Mouse (Mus musculus) monocyte, adult 5-6 weeks (primary cell): ENCODE results near the gene Olfr1358. TPM values are rescaled to one million over a fixed set of nuclear protein-coding genes. Genes with fewer than 3 reads are reported as not detected.

Experiments
- ATAC-seq: fragments of 153-309, 156-312 bp; replicated peaks from 2 replicates; pipeline ENCODE4 v1.8.0; 2017; ENCODE audit warnings: mild to moderate bottlenecking; ENCODE audit not compliant: low TSS enrichment, insufficient number of reproducible peaks, severe bottlenecking, poor library complexity, low FRiP score
- total RNA-seq: library from RNA; stranded (forward); fragments of 200-1000, 200-491, 200-594 nt; gene quantifications from 3 replicates; pipeline ENCODE4 v1.2.3, GENCODE M21; 2017

Olfr1358 gene
- total RNA-seq, 1 experiment from 2014 or later: not detected

GRCm38 (mm10) chr10:78540943-78541342 lies 23.7 kb downstream of the Olfr1358 start:
- no peak for ATAC-seq

- no peak for ATAC-seq
Observed at GRCm38 (mm10) chr10:78565070-78565469, 47.8 kb downstream of the Olfr1358 start.

GRCm38 (mm10) chr10:78569191-78569590 lies 52.0 kb downstream of the Olfr1358 start:
- no peak for ATAC-seq

- no peak for ATAC-seq
Observed at GRCm38 (mm10) chr10:78569686-78570085, 52.5 kb downstream of the Olfr1358 start.

Other genes starting within 250 kb of the Olfr1358 start
- 40.0 to 87.7 TPM (median 46.4 TPM) in 3 replicates for gene Agpat3, start 164.9 kb upstream of the Olfr1358 start, total RNA-seq
- 298 to 382 TPM (median 299 TPM) in 3 replicates for gene Rrp1, start 104.4 kb upstream of the Olfr1358 start, total RNA-seq
- gene Cstb, start 91.8 kb upstream of the Olfr1358 start, total RNA-seq: 24.8 to 42.0 TPM (median 26.4 TPM) in 3 replicates
- gene Pdxk, start 52.5 kb upstream of the Olfr1358 start, total RNA-seq: 5.5 to 7.5 TPM (median 6.9 TPM) in 3 replicates
- 26.1 to 44.1 TPM (median 30.4 TPM) in 3 replicates for gene Ilvbl, start 56.9 kb downstream of the Olfr1358 start, total RNA-seq
- 0.32 to 0.48 TPM in 2 of 3 replicates, not detected in the other for gene Syde1, start 74.5 kb downstream of the Olfr1358 start, total RNA-seq
- gene Olfr1357, start 100.6 kb downstream of the Olfr1358 start, total RNA-seq: not detected in 3 replicates
- not detected in 3 replicates for gene Casp14, start 200.9 kb downstream of the Olfr1358 start, total RNA-seq
- not detected in 3 replicates for gene Ccdc105, start 235.6 kb downstream of the Olfr1358 start, total RNA-seq